Mouse (Mus musculus) gastrocnemius, postnatal 36 days (tissue): ENCODE data around the gene Gm37240. TPM values are rescaled to one million over a fixed set of nuclear protein-coding genes. Genes with fewer than 3 reads are reported as not detected.

ENCODE experiments used
- DNase-seq, 2 experiments: peaks; one replicate each; pipeline ENCODE4 v3.0.0; 2022
- intact Hi-C: fragments of 180-260 bp; cut with DNase I; formaldehyde crosslinking; loops from one replicate; pipeline ENCODE4 v1.15.1; 2025
- total RNA-seq, 2 experiments: library from RNA; stranded (reverse); gene quantifications; 2 replicates each; pipeline ENCODE4 v1.2.3; 2021

The Gm37240 gene
- total RNA-seq, 2 experiments from 2014 or later: 35.6 to 41.7 TPM

DNA sequence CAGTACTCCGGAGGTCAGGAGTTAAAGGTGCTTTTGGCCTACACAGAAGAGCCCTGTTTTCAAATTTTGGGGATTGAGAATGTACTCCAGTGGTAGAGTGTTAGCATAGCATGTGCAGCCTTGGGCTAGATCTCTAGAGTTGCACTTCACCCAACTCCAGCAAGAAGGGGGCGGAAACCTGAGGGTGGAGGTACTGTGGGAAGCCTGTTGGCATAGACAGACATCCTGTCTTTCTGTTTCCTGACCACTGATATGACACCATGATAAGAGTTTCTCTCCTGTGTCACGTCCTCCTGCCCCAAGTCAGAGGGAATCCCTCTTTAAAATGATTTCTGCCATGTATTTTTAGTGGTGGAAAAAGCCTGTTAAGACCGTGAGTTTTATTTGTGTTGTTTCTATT lies 1038.5 kb downstream of the Gm37240 start:
- intact Hi-C loops: no loop called here
- no peak for DNase-seq

DNA sequence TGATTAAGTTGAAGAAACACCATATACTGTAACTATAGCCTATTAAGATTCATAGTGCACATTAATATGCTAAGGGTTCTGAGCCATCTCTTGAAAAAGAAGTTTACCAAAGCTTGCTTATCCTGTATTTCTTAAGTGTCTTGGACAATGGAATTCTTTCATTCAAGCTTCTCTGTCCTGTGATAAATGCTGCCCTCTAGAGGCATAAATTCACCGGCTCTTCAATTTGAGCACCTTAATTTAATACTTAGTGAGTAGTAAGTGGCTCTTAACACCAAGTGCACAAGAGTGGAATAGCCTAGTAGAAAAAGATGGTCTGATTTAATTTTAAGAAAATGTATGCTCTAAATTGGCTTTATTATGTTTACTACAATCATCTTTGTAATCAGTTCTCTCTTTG lies 1043.7 kb downstream of the Gm37240 start:
- intact Hi-C loops: loop anchor here (2.0 kb wide), 2 partner anchors 155 to 229 kb away; no protein-coding TSS in a partner anchor
- DNase-seq: peak in 1 of 2 experiments; percentile 14

DNA sequence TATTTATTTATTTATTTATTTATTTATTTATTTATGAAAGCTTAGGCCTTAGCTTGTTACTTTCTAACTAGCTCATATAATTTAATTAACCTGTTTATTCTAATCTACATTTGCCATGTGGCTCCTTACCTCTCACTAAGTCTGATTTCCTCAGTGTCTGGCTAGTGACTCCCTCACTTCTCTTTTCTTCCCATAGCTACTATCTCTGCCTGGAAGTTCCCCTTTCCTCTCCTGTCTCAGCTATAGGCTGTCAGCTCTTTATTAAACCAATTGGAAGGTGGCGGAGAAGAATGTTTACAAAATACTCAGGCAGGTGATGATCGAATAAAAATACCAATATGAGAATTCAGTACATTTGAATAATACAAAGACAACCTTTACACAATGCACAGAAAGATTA lies 1044.5 kb downstream of the Gm37240 start:
- DNase-seq: no peak
- intact Hi-C loops: loop anchor here (2.0 kb wide), 2 partner anchors 154 to 228 kb away; no protein-coding TSS in a partner anchor

DNA sequence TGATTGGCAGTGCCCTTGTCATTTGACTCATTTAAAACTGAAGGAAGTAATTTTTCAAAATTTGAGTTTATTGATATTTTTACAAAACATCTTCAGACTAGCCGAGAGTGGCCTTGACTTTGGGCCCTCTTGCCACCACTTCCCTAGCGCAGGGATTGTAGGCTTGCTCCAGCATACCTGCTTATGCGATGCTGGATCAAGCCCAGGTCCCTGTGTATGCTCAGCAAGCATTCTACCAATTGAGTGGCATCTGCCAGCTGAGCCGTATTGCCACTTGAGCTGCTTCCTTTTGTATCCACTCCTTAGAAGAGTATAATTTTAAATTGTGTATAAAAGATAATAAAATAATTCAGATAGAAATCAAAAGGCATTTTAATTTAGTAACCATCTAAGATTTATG lies 1046.0 kb downstream of the Gm37240 start:
- no peak for DNase-seq
- intact Hi-C loops: no loop called here

DNA sequence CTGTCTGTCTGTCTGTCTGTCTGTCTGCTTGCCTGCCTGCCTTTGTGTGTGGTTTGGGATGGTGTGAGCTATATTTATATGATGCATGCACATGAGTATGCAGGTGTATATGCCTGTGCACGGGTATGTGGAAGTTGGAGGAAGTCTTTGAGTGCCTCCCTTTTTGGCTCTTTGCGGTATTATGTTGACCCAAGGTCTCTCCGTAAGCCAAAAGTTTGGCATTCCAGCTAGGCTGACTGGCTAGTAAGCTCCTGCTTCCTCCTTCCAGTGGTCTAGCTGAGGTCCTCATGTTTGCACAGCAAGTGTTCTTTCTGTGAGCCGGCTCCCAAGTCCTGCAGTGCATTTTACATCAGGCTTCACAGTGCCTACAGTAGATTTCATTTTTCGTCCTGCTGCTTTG lies 1047.8 kb downstream of the Gm37240 start:
- intact Hi-C loops: no loop called here

DNA sequence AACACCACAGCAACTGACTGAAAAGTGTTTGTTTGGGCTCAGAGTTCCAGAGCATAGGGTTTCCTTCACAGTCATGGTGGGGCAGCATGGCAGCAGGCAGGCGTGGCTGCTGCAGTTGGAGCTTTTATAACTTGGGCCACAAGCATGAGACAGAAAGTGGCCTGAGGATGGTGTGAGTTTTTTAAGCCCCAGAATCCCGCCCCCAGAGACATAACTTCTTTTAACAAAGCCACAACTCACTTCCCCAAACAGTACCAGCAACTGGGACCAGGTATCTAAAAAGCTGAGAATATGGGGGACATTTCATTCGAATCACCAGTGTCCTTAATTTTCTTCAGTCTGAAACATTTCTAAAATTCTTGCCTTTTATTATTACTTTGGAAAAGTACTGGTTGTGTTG lies 1049.3 kb downstream of the Gm37240 start:
- no peak for DNase-seq

More for the DNA sequence above, 1047.8 kb downstream of the Gm37240 start:
- DNase-seq: no peak

DNA sequence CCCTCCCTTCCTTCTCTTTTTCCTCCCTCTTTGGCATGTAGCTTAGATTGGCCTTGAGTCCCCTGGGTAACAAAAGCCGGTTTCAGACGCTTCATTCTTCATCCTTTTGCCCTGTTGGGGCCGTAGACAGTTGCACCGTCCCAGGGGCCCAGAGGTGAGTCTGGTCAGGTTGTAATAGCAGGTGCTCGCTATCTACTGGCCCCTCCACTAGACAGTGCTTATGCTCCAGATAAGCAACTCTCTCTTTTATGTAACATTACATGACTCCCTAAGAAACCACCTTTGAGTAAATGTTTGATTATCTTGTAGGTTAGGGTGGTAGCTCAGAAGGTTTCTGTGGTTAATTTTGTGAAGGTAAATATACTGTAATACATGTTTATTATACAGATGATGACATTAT lies 1051.3 kb downstream of the Gm37240 start:
- intact Hi-C loops: no loop called here
- DNase-seq: no peak

More for the DNA sequence above, 1049.3 kb downstream of the Gm37240 start:
- intact Hi-C loops: no loop called here

DNA sequence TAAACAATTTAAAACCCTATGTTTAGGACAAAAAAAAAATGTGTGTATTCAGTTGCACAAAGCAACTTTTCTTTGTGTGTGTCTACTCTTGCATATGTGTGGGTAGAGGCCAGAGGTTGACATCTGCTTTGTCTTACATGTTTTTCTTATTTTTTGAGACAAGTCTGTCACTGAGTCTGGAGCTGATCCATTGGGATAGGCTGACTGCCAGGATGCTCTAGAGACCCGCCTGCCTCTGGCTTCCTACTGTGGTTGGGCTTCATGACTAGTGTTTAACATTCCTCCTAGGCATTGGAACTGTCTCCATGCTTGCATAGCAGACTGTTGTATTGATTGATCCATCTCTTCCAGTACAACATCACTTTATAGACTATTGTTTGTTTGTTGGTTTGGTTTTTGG lies 1058.0 kb downstream of the Gm37240 start:
- DNase-seq: no peak
- intact Hi-C loops: no loop called here

DNA sequence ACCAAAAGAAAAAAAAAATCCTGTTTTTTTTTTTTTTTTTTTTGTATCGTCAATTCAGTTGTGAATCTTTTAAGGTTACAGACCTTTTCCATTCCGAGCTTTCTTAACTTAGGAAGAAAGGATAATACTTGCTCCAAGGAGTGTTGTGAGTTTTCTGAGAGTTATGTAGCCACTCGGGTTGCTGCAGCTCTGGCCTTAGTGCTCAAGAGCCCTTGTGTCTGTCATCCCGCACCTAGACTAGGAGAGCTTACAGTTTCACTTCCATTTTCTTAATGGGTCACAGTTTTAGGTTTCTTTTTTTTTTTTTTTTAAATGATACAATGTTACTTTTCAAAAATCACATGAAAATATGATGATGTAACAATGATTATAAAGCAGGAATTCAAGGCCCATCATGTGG lies 1059.7 kb downstream of the Gm37240 start:
- intact Hi-C loops: no loop called here
- no peak for DNase-seq

DNA sequence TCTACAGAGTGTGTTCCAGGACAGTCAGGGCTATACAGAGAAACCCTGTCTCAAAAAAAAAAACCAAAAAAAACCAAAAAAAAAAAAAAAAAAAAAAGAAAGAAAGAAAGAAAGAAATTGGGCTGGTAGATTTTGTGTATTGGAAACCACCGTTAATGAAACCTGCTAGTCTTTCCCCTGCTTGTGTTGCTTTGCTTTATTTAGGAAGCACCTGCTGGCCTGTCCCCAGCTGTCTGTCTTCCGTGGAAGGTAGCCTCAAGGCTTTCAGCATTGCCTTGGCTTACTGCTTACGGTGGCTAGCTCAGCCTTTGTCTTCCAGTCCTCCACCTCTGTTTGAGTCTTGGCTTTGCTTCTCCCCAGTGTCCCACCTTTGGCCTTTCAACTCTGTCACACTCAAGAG lies 1060.4 kb downstream of the Gm37240 start:
- intact Hi-C loops: no loop called here
- DNase-seq: no peak

DNA sequence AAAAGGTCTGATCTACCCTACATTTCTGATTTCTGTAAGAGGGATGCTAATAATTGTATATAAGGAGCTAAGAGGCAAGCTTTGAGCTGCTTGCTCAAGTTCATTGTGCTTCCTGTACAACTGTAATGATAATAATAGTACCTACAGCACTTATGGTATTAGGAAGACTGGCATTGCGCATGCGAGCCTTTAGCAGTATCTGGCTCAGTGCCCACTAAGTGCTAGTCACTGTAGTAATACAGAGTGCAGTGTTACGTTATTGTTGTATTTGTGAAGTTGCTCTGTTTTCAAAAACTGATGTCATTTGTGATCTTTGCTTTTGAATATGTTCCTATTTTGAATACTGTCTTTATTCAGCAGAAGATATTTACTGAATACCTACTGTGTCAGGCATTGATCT lies 1060.9 kb downstream of the Gm37240 start:
- DNase-seq: no peak
- intact Hi-C loops: no loop called here

DNA sequence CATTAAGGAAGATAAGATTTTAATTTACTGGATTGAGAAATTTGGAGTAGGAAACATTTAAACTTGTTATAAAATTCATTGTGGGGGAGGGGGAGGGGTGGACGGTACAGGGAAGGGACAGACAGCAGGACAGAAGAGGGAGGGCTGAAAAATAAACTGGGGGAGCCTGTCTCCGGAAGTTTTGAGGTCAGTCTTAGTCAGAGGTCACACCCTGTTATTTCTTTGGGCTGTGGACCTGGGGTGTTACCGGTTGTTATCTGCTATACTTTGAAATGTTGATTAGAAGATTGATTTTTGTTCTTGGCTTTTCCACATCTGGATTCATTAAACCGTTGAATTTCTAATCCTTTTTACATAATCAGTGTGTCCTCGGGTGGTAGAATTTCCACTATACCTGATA lies 1061.3 kb downstream of the Gm37240 start:
- intact Hi-C loops: no loop called here
- DNase-seq: no peak

DNA sequence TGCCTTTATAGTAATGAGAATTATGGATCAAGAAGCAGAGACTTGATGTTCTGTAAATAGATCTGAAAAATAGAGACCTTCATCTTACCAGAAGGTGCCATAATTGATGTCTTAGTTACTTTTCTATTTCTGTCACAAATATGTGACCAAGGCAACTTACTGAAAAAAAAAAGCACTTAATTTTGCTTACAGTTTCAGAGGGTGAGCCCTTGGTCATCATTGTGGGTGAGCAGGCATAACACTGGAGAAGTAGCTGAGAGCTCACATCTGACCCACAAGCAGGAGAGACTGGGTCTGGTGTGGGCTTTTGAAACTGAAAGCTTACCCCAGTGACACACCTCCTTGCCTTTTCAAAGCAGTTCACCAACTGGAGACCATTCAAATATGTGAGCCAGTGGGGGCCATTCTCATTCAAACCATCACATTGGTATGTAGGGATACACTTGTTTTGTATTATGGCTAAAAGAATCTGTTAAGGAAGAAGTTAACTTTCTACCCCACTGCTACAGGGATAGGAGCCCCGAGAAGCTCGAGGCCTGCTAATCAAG lies 1066.6 kb downstream of the Gm37240 start:
- DNase-seq: no peak
- intact Hi-C loops: no loop called here

DNA sequence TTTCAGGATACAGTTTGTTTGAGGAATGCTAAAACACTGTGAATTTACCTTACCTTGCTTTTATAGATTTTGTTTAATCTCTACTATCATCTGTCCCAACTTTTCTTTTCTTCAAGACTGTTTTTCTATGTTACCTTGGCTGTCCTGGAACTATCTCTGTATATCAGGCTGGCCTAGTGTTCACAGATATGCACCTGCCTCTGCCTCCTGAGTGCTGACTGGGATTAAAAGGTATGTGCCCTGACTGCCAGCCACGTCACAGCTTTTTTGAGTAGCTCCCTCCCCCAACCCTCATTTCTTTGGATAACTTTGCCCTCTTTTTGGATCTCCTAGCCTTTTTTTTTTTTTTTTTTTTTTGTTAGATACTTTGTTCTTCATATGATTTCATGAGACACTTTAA lies 1070.4 kb downstream of the Gm37240 start:
- DNase-seq: no peak
- intact Hi-C loops: no loop called here

DNA sequence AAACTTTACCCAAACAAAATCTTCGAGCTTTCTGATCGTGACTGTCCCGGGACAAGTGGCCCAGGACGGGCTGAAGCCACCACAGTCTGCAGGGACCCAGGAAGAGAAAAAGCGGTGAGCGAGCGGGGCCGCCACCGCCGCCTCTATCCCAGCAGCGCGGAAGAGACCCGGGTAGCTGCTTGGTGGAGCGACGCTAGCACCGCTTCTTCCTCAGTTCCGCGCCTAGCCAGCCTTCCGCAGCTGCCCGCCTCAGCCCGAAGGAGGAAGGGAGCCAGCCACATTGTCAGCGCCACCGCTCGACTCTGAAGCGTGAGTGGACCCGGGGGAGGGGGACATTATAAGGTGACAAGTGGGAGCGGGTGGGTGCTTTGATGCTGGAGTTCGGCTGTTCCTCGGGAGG lies 1071.9 kb downstream of the Gm37240 start:
- DNase-seq: peak in 1 of 2 experiments; percentile 27
- intact Hi-C loops: no loop called here

DNA sequence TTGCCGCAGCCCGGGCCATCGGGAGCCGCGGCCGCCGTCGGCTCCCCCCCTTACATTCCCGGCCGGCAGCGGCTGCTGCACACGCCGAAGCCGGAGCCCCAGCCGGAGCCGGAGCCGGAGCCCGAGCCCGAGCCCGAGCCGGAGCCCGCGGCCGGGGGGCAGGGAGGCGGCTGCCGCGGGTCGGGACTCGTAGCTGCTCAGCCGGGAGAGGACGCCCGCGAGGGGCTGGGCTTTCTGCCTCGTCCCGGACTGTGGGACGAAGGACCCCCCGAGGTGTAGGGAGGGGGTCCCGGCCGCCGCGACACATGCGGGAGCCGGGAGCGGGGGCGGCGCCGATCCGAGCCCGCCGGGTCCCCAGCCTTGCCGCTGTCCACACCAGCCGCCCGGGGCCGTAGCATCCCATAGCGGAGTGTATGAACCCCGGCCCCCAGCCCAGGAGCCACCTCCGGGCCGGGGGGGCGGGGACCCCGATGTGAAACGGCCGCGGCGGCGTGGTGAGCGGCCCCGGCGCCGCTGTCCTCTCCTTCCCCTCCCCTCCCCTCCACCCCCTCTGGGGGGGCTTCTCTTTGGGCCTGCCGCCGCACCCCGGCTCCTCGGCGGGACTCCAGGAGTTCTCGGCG lies 1072.4 kb downstream of the Gm37240 start, which contains the start of gene Fbxw7:
Fbxw7 (plus strand) TSS at position 507 of the 620 bp plus-strand sequence.
- intact Hi-C loops: no loop called here
- DNase-seq: no peak

DNA sequence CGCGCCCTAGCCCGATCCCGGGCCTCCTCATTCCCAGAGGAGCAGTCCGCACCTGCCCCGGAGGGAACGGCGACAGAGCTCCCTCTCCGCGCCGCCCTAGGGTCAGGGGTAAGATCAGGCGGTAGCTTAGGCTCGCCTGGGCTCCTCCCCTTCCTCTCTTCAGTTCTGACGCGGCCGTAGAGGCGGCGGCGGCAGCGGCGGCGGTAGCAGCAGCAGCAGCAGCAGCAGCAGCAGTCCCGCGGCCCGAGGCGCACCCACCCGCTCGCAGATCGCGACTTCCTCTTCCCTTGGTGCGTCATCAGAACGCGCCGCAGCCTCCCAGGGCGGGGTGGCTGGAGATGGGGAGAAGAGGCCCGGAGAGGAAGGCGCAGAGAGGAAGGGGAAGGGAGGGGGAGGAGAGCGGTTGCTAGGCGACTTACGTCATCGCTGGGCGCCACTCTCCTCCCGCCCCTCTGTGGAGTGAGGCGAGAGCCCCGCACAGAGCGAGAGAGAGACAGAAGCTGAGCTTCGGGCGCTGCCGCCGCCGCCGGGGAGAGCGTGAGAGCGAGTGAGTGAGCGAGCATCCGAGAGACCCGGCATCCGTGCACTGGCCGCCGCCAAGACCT lies 1073.1 kb downstream of the Gm37240 start:
- intact Hi-C loops: no loop called here
- DNase-seq: peak; percentile 98 to 99

DNA sequence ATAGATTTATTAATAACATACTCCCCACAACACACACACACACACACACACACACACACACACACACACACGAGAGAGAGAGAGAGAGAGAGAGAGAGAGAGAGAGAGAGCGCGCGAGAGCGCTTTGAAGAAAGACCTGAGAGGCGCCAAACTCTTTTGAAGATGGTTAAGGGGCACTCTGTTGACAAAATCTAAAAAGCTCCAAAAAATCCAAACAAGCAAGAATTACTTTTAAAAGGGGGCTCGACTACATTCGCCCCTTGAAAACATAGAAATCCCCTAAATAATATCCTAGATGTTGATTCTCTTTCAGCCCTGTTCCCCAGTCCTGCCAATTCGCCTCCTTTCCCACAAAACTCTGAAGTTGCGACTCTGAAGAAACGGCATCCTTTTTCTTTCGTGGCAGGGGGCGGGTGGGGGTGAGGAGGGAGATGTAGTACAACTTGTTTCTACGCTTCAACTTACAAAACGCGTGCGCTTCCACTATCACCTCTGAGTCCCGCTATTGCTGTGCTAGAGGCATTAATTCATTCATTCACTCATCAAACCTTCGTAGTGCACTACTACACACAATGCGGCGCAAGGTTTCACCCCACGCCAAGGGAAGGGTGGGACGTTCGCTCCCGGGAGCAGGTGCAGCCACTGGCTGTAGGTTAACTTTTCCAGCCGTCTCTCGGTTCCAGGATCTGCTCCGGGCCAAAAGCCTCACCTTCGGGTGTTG lies 1073.7 kb downstream of the Gm37240 start:
- no peak for DNase-seq
- intact Hi-C loops: no loop called here

DNA sequence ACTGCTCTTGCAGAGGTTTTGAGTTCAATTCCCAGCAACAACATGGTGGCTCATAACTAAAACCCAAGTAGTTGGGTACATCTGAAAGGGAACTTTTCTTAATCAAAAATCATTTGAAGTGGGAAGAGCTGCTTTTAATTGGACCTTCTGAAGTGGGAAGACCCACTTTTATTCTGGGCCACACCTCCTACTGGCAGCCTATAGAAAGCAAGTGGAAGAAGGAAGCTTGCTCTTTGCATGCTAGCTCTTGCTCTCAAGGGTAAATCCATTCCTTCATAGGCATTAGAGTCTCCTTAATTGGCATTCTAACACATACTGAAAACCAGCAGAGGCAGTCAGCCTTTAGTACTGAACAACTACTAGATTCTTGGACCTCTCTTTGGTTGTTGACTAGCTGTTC lies 1076.5 kb downstream of the Gm37240 start:
- no peak for DNase-seq
- intact Hi-C loops: no loop called here

DNA sequence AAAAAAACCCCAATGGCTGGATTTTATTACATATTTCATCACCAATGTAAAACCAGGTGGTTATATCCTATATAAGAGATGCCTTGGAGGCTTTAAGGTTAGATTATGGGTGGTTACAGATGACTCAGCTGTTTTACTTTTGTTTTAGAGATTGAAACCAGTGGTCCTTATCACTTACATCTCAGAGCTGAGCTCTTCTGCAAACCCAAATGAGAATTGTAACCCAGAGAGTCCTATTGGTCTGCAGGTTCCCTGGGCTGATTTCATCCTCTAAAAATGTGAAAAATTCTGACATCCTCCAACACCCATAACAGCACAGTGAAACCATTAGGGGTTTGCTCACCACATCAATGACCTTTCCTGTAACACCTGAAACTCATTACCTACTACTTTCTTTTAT lies 1078.4 kb downstream of the Gm37240 start:
- intact Hi-C loops: no loop called here

DNA sequence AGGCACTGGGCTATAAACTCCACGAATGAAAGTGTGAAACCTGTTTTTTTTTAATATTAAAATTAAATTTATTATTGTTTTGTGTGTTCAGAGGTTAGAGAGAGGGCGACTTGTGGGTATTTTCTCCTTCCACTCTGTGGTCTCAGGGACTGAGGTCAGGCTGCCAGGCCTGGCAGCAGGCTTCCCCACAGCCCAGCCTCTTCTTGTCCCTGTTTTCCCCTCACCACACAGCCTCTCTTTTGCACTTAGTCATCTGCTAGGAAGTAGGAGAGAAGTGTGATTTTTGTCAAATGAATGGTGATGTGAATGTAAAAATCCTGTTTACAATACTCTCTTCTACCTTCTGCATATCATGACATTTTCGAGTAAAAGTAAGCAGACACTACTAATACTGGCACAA lies 1079.5 kb downstream of the Gm37240 start:
- DNase-seq: no peak
- intact Hi-C loops: no loop called here

More for the DNA sequence above, 1078.4 kb downstream of the Gm37240 start:
- no peak for DNase-seq
